8 mouse cellular contexts compared by ENCODE assay signal in the genomic region with DNA sequence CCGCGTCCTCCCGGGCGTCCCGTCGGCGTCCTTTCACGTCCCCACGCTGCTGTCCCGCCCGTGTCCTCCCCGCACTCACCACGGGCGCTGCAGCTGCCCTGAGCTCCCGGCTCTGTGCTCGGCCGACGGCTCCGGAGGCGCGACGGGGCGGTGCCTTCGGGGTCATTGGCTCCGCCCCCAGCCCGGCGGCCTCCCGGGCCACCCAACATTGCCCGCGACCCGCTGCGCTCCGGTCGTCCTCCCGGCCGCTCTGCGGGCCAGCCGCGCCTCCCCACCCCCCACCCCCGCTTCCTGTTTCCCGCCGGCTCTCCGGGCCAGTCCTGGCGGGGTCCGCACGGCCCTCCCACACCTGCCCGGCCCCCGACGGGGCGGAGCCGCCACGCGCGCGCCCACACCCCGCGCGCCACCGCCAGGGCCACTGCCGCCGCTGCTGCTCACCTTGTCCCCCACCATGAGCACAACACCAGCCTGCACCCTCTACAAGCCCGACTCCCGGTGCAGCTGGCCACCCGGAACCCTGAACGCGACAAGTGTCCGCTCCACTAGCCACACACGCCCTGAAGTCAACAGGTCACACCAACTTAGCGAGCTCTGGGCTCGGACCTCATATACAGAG. TPM values are rescaled to one million over a fixed set of nuclear protein-coding genes. Genes with fewer than 3 reads are reported as not detected.
DNase-seq lines count a peak whose midpoint lies in the region; ATAC-seq and TF ChIP-seq lines count a peak whose summit lies in the region.

A gene (minus strand): TSS at position 267 of the 616 bp plus-strand sequence.

- no peak; the same call in 1 of the 2 replicates for TF ChIP-seq POLR2A in small intestine, adult 2 months (IDR thresholded peaks at IDR 0.05; ENCODE audit: low read depth, low read length)

- TF ChIP-seq CTCF in kidney, postnatal 0 days (IDR thresholded peaks at IDR 0.05; ENCODE audit: low read depth): no peak
- no peak for TF ChIP-seq CTCF in small intestine, adult 2 months (IDR thresholded peaks at IDR 0.05; ENCODE audit: extremely low read depth, insufficient read length, insufficient replicate concordance, low read depth, low read length)

- H3K9ac ChIP-seq in embryonic facial prominence, embryonic 11.5 days (replicated peaks; ENCODE audit: low read length): peak within 1 kb of the TSS; percentile 46
- H3K9ac ChIP-seq in heart, embryonic 14.5 days (ENCODE audit: low read length): peak within 1 kb of the TSS; percentile 79
- H3K9ac ChIP-seq in kidney, postnatal 0 days (ENCODE audit: low read depth, low read length): peak within 1 kb of the TSS; percentile 78

- peak; percentile 50; the same call in 1 of the 2 replicates for ATAC-seq in embryonic facial prominence, embryonic 11.5 days (replicated peaks; ENCODE audit: insufficient number of reproducible peaks, low FRiP score, low TSS enrichment, low read depth)
- peak; percentile 53 for ATAC-seq in heart, embryonic 14.5 days (ENCODE audit: insufficient number of reproducible peaks, insufficient read depth, low FRiP score, low read depth)
- peak; percentile 76 for ATAC-seq in kidney, postnatal 0 days (replicated peaks; ENCODE audit: low FRiP score, low read depth)

- H3K27me3 ChIP-seq in embryonic facial prominence, embryonic 11.5 days (ENCODE audit: control insufficient read depth, insufficient read depth, low read length): peaks cover 31% of the 10 kb centered on the region
- H3K27me3 ChIP-seq in heart, embryonic 14.5 days (ENCODE audit: control insufficient read depth, insufficient read depth, low read length): peaks cover 11% of the 10 kb centered on the region; the same call in 1 of the 2 replicates
- H3K27me3 ChIP-seq in kidney, postnatal 0 days (ENCODE audit: insufficient read depth, low read length): peaks cover 5% of the 10 kb centered on the region; the same call in 1 of the 2 replicates
- no peaks in the 10 kb centered on the region for H3K27me3 ChIP-seq in small intestine, adult 2 months (ENCODE audit: control insufficient read depth, insufficient read depth, low read length)

- H3K36me3 ChIP-seq in embryonic facial prominence, embryonic 11.5 days (replicated peaks; ENCODE audit: control insufficient read depth, insufficient read depth, low read depth, low read length): no peaks in the 10 kb centered on the region
- H3K36me3 ChIP-seq in heart, embryonic 14.5 days (ENCODE audit: control insufficient read depth, insufficient read depth, low read length): 0 out of 2 replicates have a peak, but pooled peaks cover 3% of the 10 kb centered on the region
- no peaks in the 10 kb centered on the region for H3K36me3 ChIP-seq in kidney, postnatal 0 days (ENCODE audit: insufficient read depth, low read length)
- peaks cover 5% of the 10 kb centered on the region; the same call in 1 of the 2 replicates for H3K36me3 ChIP-seq in small intestine, adult 2 months (ENCODE audit: control insufficient read depth, insufficient read depth, low read length)

- H3K4me2 ChIP-seq in embryonic facial prominence, embryonic 11.5 days (ENCODE audit: low read depth, low read length): peak within 1 kb of the TSS; percentile 94
- H3K4me2 ChIP-seq in heart, embryonic 14.5 days (ENCODE audit: low read length): peak within 1 kb of the TSS; percentile 92
- peak within 1 kb of the TSS; percentile 96 for H3K4me2 ChIP-seq in kidney, postnatal 0 days (ENCODE audit: low read length)

- no peaks in the 10 kb centered on the region for H3K9me3 ChIP-seq in embryonic facial prominence, embryonic 11.5 days (replicated peaks; ENCODE audit: control insufficient read depth, low read length)
- no peaks in the 10 kb centered on the region for H3K9me3 ChIP-seq in heart, embryonic 14.5 days (ENCODE audit: control insufficient read depth, low read length)
- H3K9me3 ChIP-seq in kidney, postnatal 0 days (replicated peaks; ENCODE audit: low read length): no peaks in the 10 kb centered on the region

- DNase-seq in gastrocnemius, adult 18-20 months (ENCODE audit: low spot score): peak; percentile 54
- no peak for DNase-seq in gastrocnemius, postnatal 36 days
- DNase-seq in embryonic facial prominence, embryonic 11.5 days (ENCODE audit: low spot score): peak; percentile 59
- peak; percentile 43 for DNase-seq in kidney, postnatal 0 days (ENCODE audit: low spot score)
- DNase-seq in lung, postnatal 25 days (ENCODE audit: low spot score): peak; percentile 58
- DNase-seq in right cerebral cortex, postnatal 36 days (ENCODE audit: low spot score in 2 of 2): no peak

- WGBS in embryonic facial prominence, embryonic 11.5 days: under 1% methylated on average over 61 of the region's 70 CpGs
- under 1% methylated on average over 67 of the region's 70 CpGs for WGBS in heart, embryonic 14.5 days
- WGBS in kidney, postnatal 0 days: 2% methylated on average over 68 of the region's 70 CpGs
- under 1% methylated on average over 70 of the region's 70 CpGs for WGBS in small intestine, adult 2 months

- H3K4me3 ChIP-seq in embryonic facial prominence, embryonic 11.5 days (ENCODE audit: low read depth, low read length): peak within 1 kb of the TSS; percentile 54
- H3K4me3 ChIP-seq in heart, embryonic 14.5 days (ENCODE audit: control insufficient read depth in 1 of 2, insufficient read depth in 1 of 2, low read depth in 1 of 2, low read length in 2 of 2): peak within 1 kb of the TSS; percentile 60 to 70
- H3K4me3 ChIP-seq in kidney, postnatal 0 days (replicated peaks; ENCODE audit: low read depth, low read length): peak within 1 kb of the TSS; percentile 67
- peak within 1 kb of the TSS; percentile 86 for H3K4me3 ChIP-seq in small intestine, adult 2 months (ENCODE audit: low read depth, low read length)

- intact Hi-C loops in gastrocnemius, postnatal 36 days (cut with DNase I): no loop called here

- H3K4me1 ChIP-seq in embryonic facial prominence, embryonic 11.5 days (ENCODE audit: control insufficient read depth, insufficient read depth, low read length): peaks cover 10% of the 10 kb centered on the region
- H3K4me1 ChIP-seq in heart, embryonic 14.5 days (ENCODE audit: control insufficient read depth in 2 of 2, insufficient read depth in 2 of 2, low read length in 2 of 2): peaks cover 20 to 27% of the 10 kb centered on the region in 2 experiments
- peaks cover 21% of the 10 kb centered on the region; the same call in 1 of the 2 replicates for H3K4me1 ChIP-seq in kidney, postnatal 0 days (replicated peaks; ENCODE audit: insufficient read depth, low read length)
- H3K4me1 ChIP-seq in small intestine, adult 2 months (ENCODE audit: control insufficient read depth, insufficient read depth, insufficient read length, low read length): peaks cover 36% of the 10 kb centered on the region

- H3K27ac ChIP-seq in embryonic facial prominence, embryonic 11.5 days (replicated peaks; ENCODE audit: low read depth, low read length): no peak within 1 kb of the TSS
- peak within 1 kb of the TSS; percentile 55 to 73 for H3K27ac ChIP-seq in heart, embryonic 14.5 days (replicated peaks in 1 of 2; ENCODE audit: control insufficient read depth in 1 of 2, insufficient read depth in 1 of 2, low read depth in 2 of 2, low read length in 2 of 2)
- H3K27ac ChIP-seq in kidney, postnatal 0 days: peak within 1 kb of the TSS; percentile 89
- peak within 1 kb of the TSS; percentile 75 for H3K27ac ChIP-seq in small intestine, adult 2 months (ENCODE audit: insufficient read depth, low read depth, low read length)

RNA-seq across cellular contexts. Expression of the gene that starts here (rescaled TPM):
- total RNA-seq in gastrocnemius, adult 18-20 months (2021): 1 to 10 TPM; 4.1 to 6.5 TPM
- total RNA-seq in gastrocnemius, postnatal 36 days (2021): 1 to 10 TPM; 5.6 to 6.6 TPM
- polyA plus RNA-seq in embryonic facial prominence, embryonic 11.5 days (2014; fragmentation: Nextera tagmentation; extraction: Ambion mirVana): 1.8 and 2.6 TPM in 2 replicates
- polyA plus RNA-seq in heart, embryonic 14.5 days (2014; fragmentation: Nextera tagmentation; extraction: Ambion mirVana): 6.5 and 7.1 TPM in 2 replicates
- 8.2 and 9.2 TPM in 2 replicates for polyA plus RNA-seq in kidney, postnatal 0 days (2015; fragmentation: Nextera tagmentation; extraction: Ambion mirVana)
- polyA plus RNA-seq in small intestine, adult 2 months (2012; rRNA removed): 15.8 and 28.3 TPM in 2 replicates

Comparison
In these comparisons a context has a peak if more than half of its experiments do, and no peak if none do; other contexts are left out.
1. DNase-seq: peak in gastrocnemius, adult 18-20 months (single experiment), embryonic facial prominence, embryonic 11.5 days (single experiment), kidney, postnatal 0 days (single experiment) and lung, postnatal 25 days (single experiment); none in gastrocnemius, postnatal 36 days (0 of 2) and right cerebral cortex, postnatal 36 days (0 of 2).
2. Peak in every context shown above with its lines, with median percentiles within 50 percentile points of each other: ATAC-seq, H3K4me2 ChIP-seq, H3K4me3 ChIP-seq and H3K9ac ChIP-seq.